Mouse (Mus musculus): ENCODE measurements around the gene Sec13. TPM values are rescaled to one million over a fixed set of nuclear protein-coding genes. Genes with fewer than 3 reads are reported as not detected.

Gene Sec13
- 102 and 110 TPM in 2 replicates for polyA plus RNA-seq (2015; fragmentation: Nextera tagmentation; extraction: Ambion mirVana)

DNA sequence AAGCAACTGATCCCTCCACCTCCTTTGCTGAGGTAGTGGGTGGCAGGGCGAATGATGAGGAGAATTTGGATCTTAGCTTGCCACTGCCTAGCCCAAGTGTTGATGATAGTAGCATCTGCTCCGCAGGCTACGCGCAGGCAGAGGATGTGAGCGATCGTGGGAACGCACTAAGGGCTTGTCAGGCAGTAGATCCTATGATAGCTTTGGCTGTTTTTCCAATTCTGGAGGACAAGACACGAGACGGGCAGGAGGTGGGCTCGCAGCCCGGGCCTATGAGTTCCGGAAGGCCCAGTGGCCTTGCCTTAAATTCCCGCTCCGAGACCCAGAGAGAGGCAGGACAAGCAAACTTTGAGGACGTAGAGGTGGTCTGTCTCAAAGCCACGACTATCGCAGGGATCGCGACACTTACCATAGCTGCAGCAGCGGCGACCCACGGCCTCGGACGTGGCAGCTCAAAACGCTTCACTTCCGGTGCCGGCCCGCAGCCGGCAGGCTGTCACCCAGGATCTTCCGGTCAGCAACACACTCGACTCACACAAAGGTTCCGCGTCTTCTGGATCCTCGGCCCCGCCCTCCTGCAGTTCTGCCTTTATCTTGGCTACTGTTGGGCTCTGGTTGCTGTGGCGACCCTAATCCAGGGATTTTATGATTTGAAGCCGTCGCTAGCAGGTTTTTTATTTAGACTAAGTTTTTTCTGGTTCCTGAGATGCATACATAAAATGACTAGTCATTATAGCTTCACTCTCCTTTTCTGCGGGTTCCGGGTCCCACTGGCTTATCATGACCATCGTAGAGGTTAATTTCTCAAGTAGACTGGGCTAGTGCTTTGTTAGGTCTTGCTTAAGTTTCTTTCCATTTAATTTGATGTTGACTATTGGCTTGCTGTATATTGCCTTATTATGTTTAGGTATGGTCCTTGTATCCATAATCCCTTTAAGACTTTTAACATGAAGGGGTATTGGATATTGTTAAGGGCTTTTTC, at the start of gene Sec13:
Gene Sec13 (minus strand): TSS at position 508 of the 982 bp plus-strand sequence.
- no peaks in the 10 kb centered on the region for H3K27me3 ChIP-seq (ENCODE audit: insufficient read depth, low read length)
- peak within 1 kb of the TSS; percentile 76 for H3K9ac ChIP-seq (replicated peaks)
- H3K36me3 ChIP-seq (replicated peaks; ENCODE audit: insufficient read depth, low read length) = peaks cover 19% of the 10 kb centered on the region
- 6% methylated on average over 41 of the region's 41 CpGs for WGBS (ENCODE audit: insufficient replicate concordance)
- H3K4me1 ChIP-seq (ENCODE audit: insufficient read depth) = peaks cover 15% of the 10 kb centered on the region
- peak within 1 kb of the TSS; percentile 85 for H3K4me2 ChIP-seq (ENCODE audit: low read depth, low read length)
- peak within 1 kb of the TSS; percentile 67 for H3K4me3 ChIP-seq (ENCODE audit: low read depth, low read length)
- H3K9me3 ChIP-seq (ENCODE audit: low read length) = no peaks in the 10 kb centered on the region
- ATAC-seq (peak; percentile 87), DNase-seq (peak; percentile 89)
- peak within 1 kb of the TSS; percentile 13 for H3K27ac ChIP-seq (ENCODE audit: low read depth)
- 0 out of 2 replicates have a peak, but pooled peaks have one; percentile 25 for TF ChIP-seq EP300 (IDR thresholded peaks at IDR 0.05; ENCODE audit: low read depth)
- TF ChIP-seq CTCF (IDR thresholded peaks at IDR 0.05; ENCODE audit: low read depth) = 0 out of 2 replicates have a peak, but pooled peaks have one; percentile 6

DNA sequence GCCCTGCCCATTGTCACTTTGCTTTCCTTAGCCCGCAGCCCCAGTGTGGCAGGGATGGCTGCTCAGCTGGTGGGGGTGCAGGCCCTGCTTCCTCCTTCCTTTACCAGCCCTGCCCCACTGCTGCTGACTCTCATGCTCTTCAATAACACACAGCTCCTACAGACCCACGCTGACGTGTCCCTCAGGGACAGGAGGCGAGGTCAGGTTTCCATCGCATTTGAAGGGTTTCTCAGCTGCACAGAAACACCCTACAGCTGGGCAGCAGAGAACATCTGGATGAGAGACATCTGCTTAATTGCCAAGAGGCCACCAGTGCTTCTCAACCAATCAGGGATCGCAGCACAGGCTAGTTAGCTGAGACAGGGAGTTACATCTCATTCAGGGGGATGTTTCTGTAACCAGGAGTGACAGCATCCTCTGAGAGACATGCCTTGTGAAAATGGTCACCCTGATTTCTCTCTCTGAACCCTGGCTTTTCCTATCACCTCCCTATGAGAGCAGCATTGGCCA, 47.0 kb upstream of the Sec13 start:
- H3K27ac ChIP-seq (ENCODE audit: low read depth) = no peak overlapping the region
- 48% methylated on average over 6 of the region's 6 CpGs for WGBS (ENCODE audit: insufficient replicate concordance)
- no peak for DNase-seq
- no peaks in the 10 kb centered on the region for H3K27me3 ChIP-seq (ENCODE audit: insufficient read depth, low read length)
- no peaks in the 10 kb centered on the region for H3K36me3 ChIP-seq (replicated peaks; ENCODE audit: insufficient read depth, low read length)
- no peak overlapping the region for H3K9ac ChIP-seq (replicated peaks)
- H3K9me3 ChIP-seq (ENCODE audit: low read length) = no peaks in the 10 kb centered on the region
- no peak overlapping the region for H3K4me3 ChIP-seq (ENCODE audit: low read depth, low read length)
- no peak for ATAC-seq
- no peak for TF ChIP-seq EP300 (IDR thresholded peaks at IDR 0.05; ENCODE audit: low read depth)
- TF ChIP-seq CTCF (IDR thresholded peaks at IDR 0.05; ENCODE audit: low read depth) = no peak
- H3K4me2 ChIP-seq (ENCODE audit: low read depth, low read length) = no peak overlapping the region
- no peaks in the 10 kb centered on the region for H3K4me1 ChIP-seq (ENCODE audit: insufficient read depth)

- no peak overlapping the region for H3K9ac ChIP-seq (replicated peaks)
- WGBS (ENCODE audit: insufficient replicate concordance) = 61% methylated on average over 7 of the region's 7 CpGs
- H3K27me3 ChIP-seq (ENCODE audit: insufficient read depth, low read length) = no peaks in the 10 kb centered on the region
- H3K4me1 ChIP-seq (ENCODE audit: insufficient read depth) = no peaks in the 10 kb centered on the region
- TF ChIP-seq CTCF (IDR thresholded peaks at IDR 0.05; ENCODE audit: low read depth) (no peak), EP300 (IDR thresholded peaks at IDR 0.05; ENCODE audit: low read depth) (no peak)
- H3K4me2 ChIP-seq (ENCODE audit: low read depth, low read length) = no peak overlapping the region
- no peaks in the 10 kb centered on the region for H3K9me3 ChIP-seq (ENCODE audit: low read length)
- no peaks in the 10 kb centered on the region for H3K36me3 ChIP-seq (replicated peaks; ENCODE audit: insufficient read depth, low read length)
- H3K27ac ChIP-seq (ENCODE audit: low read depth) = no peak overlapping the region
- DNase-seq = no peak
- ATAC-seq = no peak
- H3K4me3 ChIP-seq (ENCODE audit: low read depth, low read length) = no peak overlapping the region
These were observed 45.1 kb upstream of the Sec13 start for GRCm38 (mm10) chr6:113785658-113786057.

DNA sequence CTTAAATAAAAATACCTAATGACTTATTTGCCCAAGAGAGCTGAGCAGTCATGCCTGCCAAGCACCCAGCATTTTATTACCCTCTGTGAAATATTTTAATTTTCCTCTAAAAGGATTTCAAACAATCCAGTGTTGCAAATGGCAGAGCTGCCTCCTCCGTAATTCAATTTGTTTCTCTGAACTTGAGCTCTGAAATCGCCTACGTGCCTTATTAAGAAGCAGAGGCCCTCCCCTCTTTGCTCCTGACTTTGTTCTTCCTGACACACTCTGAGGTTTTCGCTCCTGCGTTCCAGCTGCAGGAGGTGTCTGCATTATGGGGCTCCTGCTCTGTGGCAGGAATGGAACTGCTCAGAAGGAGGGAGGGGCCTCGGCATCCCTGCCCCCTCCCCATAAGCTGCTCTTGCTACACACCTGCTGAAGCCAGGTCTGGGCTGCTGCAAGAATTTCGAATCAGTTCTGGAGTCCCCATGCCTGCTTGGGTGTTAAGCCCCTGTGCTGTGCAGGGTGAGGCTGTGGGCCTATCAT, 37.7 kb upstream of the Sec13 start:
- H3K9ac ChIP-seq (replicated peaks) = no peak overlapping the region
- ATAC-seq (no peak), DNase-seq (no peak)
- no peak overlapping the region for H3K4me2 ChIP-seq (ENCODE audit: low read depth, low read length)
- TF ChIP-seq EP300 (IDR thresholded peaks at IDR 0.05; ENCODE audit: low read depth) (no peak), CTCF (IDR thresholded peaks at IDR 0.05; ENCODE audit: low read depth) (no peak)
- H3K27me3 ChIP-seq (ENCODE audit: insufficient read depth, low read length) = no peaks in the 10 kb centered on the region
- no peak overlapping the region for H3K27ac ChIP-seq (ENCODE audit: low read depth)
- no peaks in the 10 kb centered on the region for H3K36me3 ChIP-seq (replicated peaks; ENCODE audit: insufficient read depth, low read length)
- WGBS (ENCODE audit: insufficient replicate concordance) = 63% methylated on average over 7 of the region's 7 CpGs
- no peaks in the 10 kb centered on the region for H3K9me3 ChIP-seq (ENCODE audit: low read length)
- no peaks in the 10 kb centered on the region for H3K4me1 ChIP-seq (ENCODE audit: insufficient read depth)
- no peak overlapping the region for H3K4me3 ChIP-seq (ENCODE audit: low read depth, low read length)

DNA sequence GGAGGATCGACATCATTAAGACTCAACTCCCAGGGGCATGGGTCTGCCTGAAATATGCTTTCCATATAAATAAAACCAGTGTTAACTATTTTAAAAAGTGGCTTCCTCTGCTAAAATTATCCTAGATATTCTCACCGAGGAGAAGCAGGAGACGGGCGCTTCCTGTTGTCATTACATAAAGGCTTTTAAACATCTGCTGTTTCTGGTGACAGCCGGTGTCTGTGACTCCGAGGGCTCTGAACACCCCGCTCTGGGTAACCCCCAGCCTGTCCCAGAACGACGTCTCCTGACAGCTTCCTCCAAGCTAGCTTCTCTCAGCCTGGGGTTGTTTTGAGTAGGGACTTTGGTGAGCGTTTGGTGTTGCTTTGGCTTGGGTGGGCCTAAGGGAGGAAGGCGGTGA, 28.3 kb upstream of the Sec13 start:
- Histone ChIP-seq H3K4me3 (ENCODE audit: low read depth, low read length) (no peak overlapping the region), H3K27ac (ENCODE audit: low read depth) (no peak overlapping the region), H3K4me1 (ENCODE audit: insufficient read depth) (no peaks in the 10 kb centered on the region), H3K27me3 (ENCODE audit: insufficient read depth, low read length) (no peaks in the 10 kb centered on the region), H3K4me2 (ENCODE audit: low read depth, low read length) (no peak overlapping the region), H3K9me3 (ENCODE audit: low read length) (no peaks in the 10 kb centered on the region), H3K36me3 (replicated peaks; ENCODE audit: insufficient read depth, low read length) (no peaks in the 10 kb centered on the region), H3K9ac (replicated peaks) (no peak overlapping the region)
- no peak for ATAC-seq
- no peak for TF ChIP-seq EP300 (IDR thresholded peaks at IDR 0.05; ENCODE audit: low read depth)
- TF ChIP-seq CTCF (IDR thresholded peaks at IDR 0.05; ENCODE audit: low read depth) = no peak
- no peak for DNase-seq
- 42% methylated on average over 11 of the region's 11 CpGs for WGBS (ENCODE audit: insufficient replicate concordance)

DNA sequence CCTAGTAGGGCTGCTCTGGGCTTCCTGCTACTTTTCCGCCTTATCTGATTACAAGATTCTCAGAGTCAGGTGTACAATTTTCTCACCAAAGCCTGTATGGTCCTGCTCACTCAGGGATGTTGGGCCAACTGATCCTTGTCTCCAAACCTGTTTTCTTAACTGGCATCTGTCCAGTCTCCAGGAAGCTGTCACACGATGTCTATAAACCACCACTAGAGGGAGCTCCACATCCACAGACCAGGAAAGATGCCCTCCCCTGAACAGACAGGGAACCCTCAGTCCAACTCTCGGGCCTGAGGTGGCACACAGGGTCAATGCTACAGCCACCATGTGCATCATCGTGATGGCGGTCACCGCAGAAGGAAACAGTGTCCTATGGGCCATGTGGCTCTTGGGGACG, 21.1 kb upstream of the Sec13 start:
- Histone ChIP-seq H3K36me3 (replicated peaks; ENCODE audit: insufficient read depth, low read length) (no peaks in the 10 kb centered on the region), H3K4me2 (ENCODE audit: low read depth, low read length) (no peak overlapping the region), H3K9ac (replicated peaks) (no peak overlapping the region), H3K9me3 (ENCODE audit: low read length) (no peaks in the 10 kb centered on the region), H3K27ac (ENCODE audit: low read depth) (no peak overlapping the region), H3K4me3 (ENCODE audit: low read depth, low read length) (no peak overlapping the region), H3K27me3 (ENCODE audit: insufficient read depth, low read length) (no peaks in the 10 kb centered on the region; the same call in 1 of the 2 replicates), H3K4me1 (ENCODE audit: insufficient read depth) (no peaks in the 10 kb centered on the region)
- ATAC-seq = peak; percentile 57; the same call in 1 of the 2 replicates
- TF ChIP-seq CTCF (IDR thresholded peaks at IDR 0.05; ENCODE audit: low read depth) (peak; percentile 96), EP300 (IDR thresholded peaks at IDR 0.05; ENCODE audit: low read depth) (no peak)
- WGBS (ENCODE audit: insufficient replicate concordance) = 21% methylated on average over 7 of the region's 7 CpGs
- peak; percentile 65 for DNase-seq

All from liver, postnatal 0 days (tissue).